Mouse (Mus musculus) liver, adult 2 months (tissue): ENCODE results near the gene Ppp1r1a.

ENCODE experiments used
- CTCF ChIP-seq: fragments of 200-500 bp; IDR thresholded peaks from 2 replicates; pipeline ENCODE4 v1.5.1; 2011; ENCODE audit warnings: low read depth, low read length, control low read depth
- POLR2A ChIP-seq: fragments of 200-500 bp; IDR thresholded peaks from 2 replicates; pipeline ENCODE4 v1.6.1; 2011; ENCODE audit warnings: low read length, control low read depth; ENCODE audit not compliant: insufficient read depth; ENCODE audit errors: extremely low read depth

- TF ChIP-seq CTCF (no peak), POLR2A (no peak)
Measured at GRCm38 (mm10) chr15:103503660-103504059, 34.1 kb downstream of the Ppp1r1a start.
